Mouse (Mus musculus) G1E (cell line): ENCODE measurements at regions not wholly inside any gene's neighbourhood (a gene's known extent, or its start where the extent isn't known, plus 50 kb on each side); places are given as distances from the start of the nearest gene placed in this dataset.

Source experiments
- ATAC-seq: 2 replicates; pipeline ENCODE4 v1.8.0; 2016; ENCODE audit warnings: mild to moderate bottlenecking; ENCODE audit not compliant: insufficient number of reproducible peaks, poor library complexity, low FRiP score, severe bottlenecking; ENCODE audit errors: extremely low read depth
- DNase-seq: peaks from one replicate; pipeline ENCODE4 v3.0.0; 2012; ENCODE audit warnings: low spot score
- H3K27me3 ChIP-seq: 2 replicates; pipeline ENCODE4 v1.6.1; 2012; ENCODE audit warnings: mild to moderate bottlenecking, low read length, inconsistent platforms; ENCODE audit not compliant: insufficient read depth
- H3K36me3 ChIP-seq: replicated peaks from 2 replicates; pipeline ENCODE3; 2012; ENCODE audit warnings: mild to moderate bottlenecking, inconsistent platforms
- H3K4me1 ChIP-seq: 2 replicates; pipeline ENCODE4 v1.6.1; 2012; ENCODE audit warnings: low read depth, low read length, inconsistent platforms, mixed read lengths; ENCODE audit not compliant: insufficient read depth
- H3K4me3 ChIP-seq: 2 replicates; pipeline ENCODE4 v1.5.1; 2012; ENCODE audit warnings: low read depth, mild to moderate bottlenecking, inconsistent platforms, low read length, moderate library complexity, mixed read lengths
- H3K9me3 ChIP-seq: replicated peaks from 2 replicates; pipeline ENCODE4 v1.6.1; 2012; ENCODE audit warnings: inconsistent platforms
- CTCF ChIP-seq: IDR thresholded peaks from 2 replicates; pipeline ENCODE4 v1.5.1; 2012; ENCODE audit warnings: low read depth, low read length, inconsistent platforms, mixed read lengths
- GATA1 ChIP-seq: IDR thresholded peaks from 2 replicates; pipeline ENCODE4 v1.6.1; 2012; ENCODE audit warnings: borderline replicate concordance, low read length, inconsistent platforms, mixed read lengths
- GATA2 ChIP-seq: IDR thresholded peaks from 2 replicates; pipeline ENCODE4 v1.6.1; 2012; ENCODE audit warnings: low read depth, low read length, inconsistent platforms, borderline replicate concordance
- POLR2AphosphoS5 ChIP-seq: IDR thresholded peaks from 2 replicates; pipeline ENCODE4 v1.6.1; 2012; ENCODE audit warnings: low read depth, low read length, inconsistent platforms; ENCODE audit not compliant: insufficient replicate concordance
- TAL1 ChIP-seq: conservative IDR thresholded peaks from 2 replicates; pipeline ENCODE4 v1.6.1; 2012; ENCODE audit warnings: low read depth, low read length, inconsistent platforms, mixed read lengths

DNA sequence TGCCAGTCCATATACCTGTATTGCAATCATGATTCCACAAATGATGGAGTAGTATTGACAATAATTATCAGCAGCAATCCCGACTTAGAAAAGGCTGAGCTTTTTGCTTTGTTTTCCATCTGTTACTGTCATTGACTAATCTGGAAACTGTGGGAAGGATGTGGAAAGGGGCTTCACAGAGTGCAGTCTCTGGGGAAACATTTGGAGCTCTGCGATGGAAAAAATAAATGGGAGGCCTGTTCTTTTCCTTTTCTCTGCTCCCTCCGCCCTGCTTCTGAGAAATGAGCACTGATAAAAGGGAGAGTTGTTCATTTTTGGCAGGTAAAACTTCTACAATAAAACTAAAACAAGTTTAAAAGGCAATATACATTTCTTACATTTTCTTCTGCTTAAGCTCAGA is 58.3 kb upstream of the Mast4 start:
- ATAC-seq (no peak), DNase-seq (no peak)
- Histone ChIP-seq H3K4me3 (no peak overlapping the region), H3K4me1 (peaks cover 4% of the 10 kb centered on the region; the same call in 1 of the 2 replicates), H3K9me3 (no peaks in the 10 kb centered on the region), H3K27me3 (peaks cover 6% of the 10 kb centered on the region; the same call in 1 of the 2 replicates), H3K36me3 (no peaks in the 10 kb centered on the region)
- no peak for TF ChIP-seq GATA1
- TF ChIP-seq TAL1, result no peak
- no peak for TF ChIP-seq POLR2AphosphoS5
- no peak for TF ChIP-seq CTCF
- no peak for TF ChIP-seq GATA2

DNA sequence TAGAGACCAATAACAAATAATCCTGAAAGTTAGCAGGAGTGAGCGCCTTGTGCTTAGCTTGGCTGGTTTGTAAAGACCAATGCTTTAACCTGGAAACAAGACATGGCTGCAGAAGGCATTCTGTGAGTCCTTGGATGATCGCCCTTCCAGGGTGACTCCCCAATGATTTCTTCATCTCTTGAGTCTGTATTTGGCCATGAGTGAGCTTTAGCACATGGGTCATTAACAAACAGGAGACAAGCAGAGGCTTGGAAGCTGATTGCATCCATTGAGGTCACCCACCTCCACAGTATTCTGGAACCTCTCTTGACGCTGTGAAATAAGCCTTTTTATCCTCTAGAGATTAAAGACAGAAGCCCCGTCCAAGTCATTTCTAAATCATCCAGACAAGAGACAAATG is 57.1 kb upstream of the Mast4 start:
- Histone ChIP-seq H3K9me3 (no peaks in the 10 kb centered on the region), H3K36me3 (no peaks in the 10 kb centered on the region), H3K4me3 (no peak overlapping the region), H3K4me1 (peaks cover 4% of the 10 kb centered on the region; the same call in 1 of the 2 replicates), H3K27me3 (peaks cover 6% of the 10 kb centered on the region)
- ATAC-seq, result no peak
- TF ChIP-seq POLR2AphosphoS5, result no peak
- TF ChIP-seq CTCF, result no peak
- TF ChIP-seq GATA2, result no peak
- TF ChIP-seq TAL1, result no peak
- no peak for TF ChIP-seq GATA1
- no peak for DNase-seq

DNA sequence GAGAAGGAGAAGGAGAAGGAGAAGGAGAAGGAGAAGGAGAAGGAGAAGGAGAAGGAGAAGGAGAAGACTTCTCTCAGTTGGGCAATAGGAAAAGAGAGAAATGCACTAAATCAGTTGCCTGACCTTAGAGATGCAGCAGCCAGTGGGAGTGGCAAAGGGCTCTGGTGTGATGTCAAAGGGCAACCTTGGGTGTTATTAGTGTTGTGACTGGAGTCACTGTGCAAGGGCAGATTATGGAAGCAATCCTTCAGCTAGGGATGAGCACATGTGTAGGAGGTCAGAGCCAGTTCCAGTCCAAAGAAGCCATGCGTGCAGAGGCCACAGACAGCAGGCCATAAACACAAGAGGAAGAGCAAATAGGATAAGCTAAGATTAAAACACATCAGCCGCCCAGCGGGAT is 56.7 kb upstream of the Mast4 start:
- peaks cover 2% of the 10 kb centered on the region; the same call in 1 of the 2 replicates for H3K4me1 ChIP-seq
- H3K4me3 ChIP-seq, result no peak overlapping the region
- H3K36me3 ChIP-seq, result no peaks in the 10 kb centered on the region
- DNase-seq (no peak), ATAC-seq (no peak)
- no peaks in the 10 kb centered on the region for H3K9me3 ChIP-seq
- TF ChIP-seq GATA1, result no peak
- TF ChIP-seq GATA2, result no peak
- no peak for TF ChIP-seq CTCF
- TF ChIP-seq POLR2AphosphoS5, result no peak
- TF ChIP-seq TAL1, result no peak
- peaks cover 6% of the 10 kb centered on the region for H3K27me3 ChIP-seq

DNA sequence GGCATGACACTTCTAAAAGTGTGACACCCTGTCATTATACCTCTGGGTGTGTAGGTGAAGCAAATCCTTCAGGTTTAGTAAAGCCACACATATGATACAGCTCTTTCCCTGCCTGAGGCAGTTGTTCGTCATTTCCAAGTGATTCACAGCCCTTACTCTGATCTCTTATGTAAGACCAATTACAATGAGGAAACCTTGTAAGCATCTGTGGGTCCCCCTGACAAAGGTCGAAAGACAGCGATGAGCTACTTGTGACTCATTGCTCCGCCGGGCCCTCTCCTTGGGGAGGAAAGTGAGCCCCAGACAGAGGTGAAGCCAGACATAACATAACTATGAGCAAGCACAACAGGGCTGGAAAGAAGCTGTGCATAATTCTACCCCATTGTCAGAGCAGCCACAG is 52.7 kb upstream of the Mast4 start:
- no peaks in the 10 kb centered on the region for H3K4me1 ChIP-seq

More for the DNA sequence above, 52.7 kb upstream of the Mast4 start:
- no peak for DNase-seq
- TF ChIP-seq GATA1, result no peak
- ATAC-seq, result no peak
- Histone ChIP-seq H3K9me3 (no peaks in the 10 kb centered on the region), H3K36me3 (no peaks in the 10 kb centered on the region), H3K27me3 (peaks cover 3% of the 10 kb centered on the region), H3K4me3 (no peak overlapping the region)
